Mouse (Mus musculus): ENCODE results near the gene Ctsc.

DNA sequence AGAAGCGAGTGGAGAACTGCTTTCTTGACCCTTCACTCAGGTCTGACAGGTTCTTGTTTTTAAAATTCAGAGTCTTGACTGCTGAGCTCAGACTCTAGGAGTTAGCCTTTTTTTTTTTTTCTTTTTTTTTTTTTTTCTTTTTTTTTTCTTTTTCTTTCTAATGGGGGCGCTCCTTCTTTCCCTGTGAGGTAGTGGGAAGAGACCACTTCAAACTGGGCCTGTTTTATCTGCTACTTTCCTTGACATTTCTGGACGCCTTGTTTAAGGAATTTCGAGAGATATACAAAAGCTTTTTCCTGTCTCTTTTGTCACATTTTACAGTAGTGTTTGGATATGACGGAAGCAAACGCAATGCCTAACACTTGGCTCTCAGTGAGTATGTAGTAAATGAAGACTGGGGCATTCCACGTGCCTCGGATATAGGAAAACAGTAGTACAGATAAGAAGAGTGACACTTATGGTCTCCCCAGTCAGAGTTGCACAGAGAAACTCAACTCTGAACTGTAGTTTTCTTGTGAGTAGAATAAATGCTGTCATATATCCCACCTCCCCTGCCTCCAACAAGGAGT is 827 bp downstream of the Ctsc start:
- TF ChIP-seq GATA1 (IDR thresholded peaks at IDR 0.05; ENCODE audit: borderline replicate concordance, low read length) (no peak), FLI1 (IDR thresholded peaks at IDR 0.05; ENCODE audit: low read length) (no peak)

Data from megakaryocyte, embryonic 14.5 days (primary cell).